Mouse (Mus musculus) c-Kit-positive CD71-negative TER-119-negative erythroid progenitor cells, embryonic 14.5 days (primary cell): ENCODE results near the gene Cib1.

ENCODE experiments used
- DNase-seq: peaks from one replicate; pipeline ENCODE4 v3.0.0-alpha.2; 2013; ENCODE audit warnings: low read depth

The Cib1 gene

GRCm38 (mm10) chr7:80233799-80234198 is 1.2 kb upstream of the Cib1 start:
- DNase-seq, result no peak

- no peak for DNase-seq
Observed at GRCm38 (mm10) chr7:80231971-80232488, 583 bp downstream of the Cib1 start.

- no peak for DNase-seq
Observed at GRCm38 (mm10) chr7:80230196-80230595, 2.4 kb downstream of the Cib1 start.

GRCm38 (mm10) chr7:80227065-80227464 is 5.5 kb downstream of the Cib1 start:
- DNase-seq, result no peak

GRCm38 (mm10) chr7:80221179-80221750 is 11.3 kb downstream of the Cib1 start:
- no peak for DNase-seq

- DNase-seq, result no peak
Observed at GRCm38 (mm10) chr7:80220237-80220797, 12.3 kb downstream of the Cib1 start.

GRCm38 (mm10) chr7:80218666-80219065 is 13.9 kb downstream of the Cib1 start:
- no peak for DNase-seq

GRCm38 (mm10) chr7:80216566-80216965 is 16.0 kb downstream of the Cib1 start:
- no peak for DNase-seq

GRCm38 (mm10) chr7:80215398-80215797 is 17.2 kb downstream of the Cib1 start:
- DNase-seq, result peak; percentile 70

GRCm38 (mm10) chr7:80214459-80214858 is 18.2 kb downstream of the Cib1 start:
- no peak for DNase-seq

GRCm38 (mm10) chr7:80213604-80214003 is 19.0 kb downstream of the Cib1 start:
- no peak for DNase-seq

GRCm38 (mm10) chr7:80210982-80211381 is 21.6 kb downstream of the Cib1 start:
- no peak for DNase-seq

- peak; percentile 70 for DNase-seq
Observed at GRCm38 (mm10) chr7:80209669-80210068, 22.9 kb downstream of the Cib1 start.

GRCm38 (mm10) chr7:80208738-80209430 is 23.7 kb downstream of the Cib1 start:
- DNase-seq, result peak; percentile 70

GRCm38 (mm10) chr7:80208026-80208642 is 24.5 kb downstream of the Cib1 start:
- DNase-seq, result no peak

GRCm38 (mm10) chr7:80207314-80207731 is 25.3 kb downstream of the Cib1 start:
- no peak for DNase-seq

GRCm38 (mm10) chr7:80205705-80206589 is 26.7 kb downstream of the Cib1 start:
- no peak for DNase-seq

- no peak for DNase-seq
Observed at GRCm38 (mm10) chr7:80204961-80205360, 27.7 kb downstream of the Cib1 start.

GRCm38 (mm10) chr7:80204362-80204761 is 28.3 kb downstream of the Cib1 start:
- DNase-seq, result no peak

- DNase-seq, result no peak
Observed at GRCm38 (mm10) chr7:80203638-80204096, 28.9 kb downstream of the Cib1 start.

GRCm38 (mm10) chr7:80202961-80203360 is 29.7 kb downstream of the Cib1 start:
- DNase-seq, result no peak
